Mouse (Mus musculus) natural killer cell, adult 2 months (primary cell): ENCODE results near the gene Coro1b.
A peak's percentile ranks its signal among the peaks of the same experiment; 100 is the strongest.

Experiments
- DNase-seq, 2 experiments: peaks; one replicate each; pipeline ENCODE4 v3.0.0; 2022; ENCODE audit warnings: low spot score in 2 of 2

Gene Coro1b

GRCm38 (mm10) chr19:4159049-4159448, 10.6 kb downstream of the Coro1b start:
- no peak for DNase-seq

DNA sequence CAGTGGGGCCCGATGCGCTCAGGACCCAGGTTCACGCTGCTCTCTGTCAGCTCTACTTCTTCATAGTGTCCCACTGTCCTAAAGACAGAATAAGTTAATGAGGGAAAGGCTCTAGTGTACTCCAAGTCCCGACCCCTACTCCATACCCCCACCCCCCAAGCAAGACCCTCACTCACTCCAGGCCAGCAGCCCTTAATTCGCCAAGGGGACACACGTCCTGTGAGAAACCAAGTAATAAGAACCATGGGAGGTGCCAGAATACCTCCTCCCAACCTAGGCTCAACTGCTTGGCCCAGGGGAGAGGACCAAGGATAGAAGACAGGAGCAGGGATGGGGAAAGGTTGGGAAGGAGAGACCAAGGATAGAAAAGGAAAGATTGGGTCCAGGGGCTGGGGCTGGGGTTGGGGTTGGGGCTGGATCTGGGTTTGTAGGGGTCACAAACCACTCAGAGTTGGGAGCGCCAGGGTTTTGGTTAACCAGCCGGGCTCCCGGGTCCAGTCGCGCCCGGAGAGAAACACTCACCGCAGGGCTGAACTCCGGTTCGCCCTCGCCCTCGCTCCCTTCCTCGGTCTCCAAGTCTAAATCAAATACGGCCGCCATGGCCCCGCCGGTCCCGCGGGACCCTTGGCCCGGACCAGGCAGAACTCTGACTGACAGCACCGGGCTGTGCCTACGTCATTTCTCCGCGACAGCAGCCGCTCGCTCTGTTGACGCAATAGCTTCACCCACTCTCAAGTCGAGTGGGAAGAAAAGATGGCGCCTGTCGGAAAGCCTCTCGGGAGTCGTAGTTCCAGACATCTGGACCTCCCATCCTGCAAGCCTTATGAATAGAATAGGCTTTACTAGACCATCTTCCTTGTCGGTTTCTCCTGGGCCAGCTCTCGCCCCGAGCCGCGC, 14.5 kb downstream of the Coro1b start, which contains the start of gene Rps6kb2:
Rps6kb2 (minus strand) TSS at position 709 of the 897 bp plus-strand sequence.
- peak; percentile 90 to 94 for DNase-seq

- DNase-seq: no peak
Measured at GRCm38 (mm10) chr19:4163543-4163887, 15.1 kb downstream of the Coro1b start.

DNA sequence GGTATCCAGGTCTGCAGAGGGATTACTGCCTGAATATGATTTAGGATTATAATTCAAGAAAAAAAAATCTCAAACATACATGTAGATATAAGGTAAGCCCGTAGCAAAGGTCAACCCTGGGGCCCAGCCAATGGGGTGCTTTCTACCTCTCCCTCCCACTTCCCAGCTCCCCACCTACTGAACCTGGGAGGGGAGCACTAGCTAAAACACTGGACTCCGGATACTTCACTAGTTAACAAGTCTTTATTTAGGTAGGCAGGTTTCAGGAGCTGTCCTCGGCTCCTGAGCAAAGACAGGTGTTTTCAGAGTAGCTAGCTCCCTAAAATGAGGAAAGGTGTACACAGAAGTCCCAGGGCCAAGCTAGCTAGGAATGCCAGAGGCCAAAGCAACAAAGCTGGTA, 15.7 kb downstream of the Coro1b start:
- DNase-seq: no peak

GRCm38 (mm10) chr19:4164721-4165120, 16.3 kb downstream of the Coro1b start:
- DNase-seq: no peak

- no peak for DNase-seq
Measured at GRCm38 (mm10) chr19:4166678-4167476, 18.5 kb downstream of the Coro1b start.

GRCm38 (mm10) chr19:4169378-4169784, 21.0 kb downstream of the Coro1b start:
- peak; percentile 99 for DNase-seq

DNA sequence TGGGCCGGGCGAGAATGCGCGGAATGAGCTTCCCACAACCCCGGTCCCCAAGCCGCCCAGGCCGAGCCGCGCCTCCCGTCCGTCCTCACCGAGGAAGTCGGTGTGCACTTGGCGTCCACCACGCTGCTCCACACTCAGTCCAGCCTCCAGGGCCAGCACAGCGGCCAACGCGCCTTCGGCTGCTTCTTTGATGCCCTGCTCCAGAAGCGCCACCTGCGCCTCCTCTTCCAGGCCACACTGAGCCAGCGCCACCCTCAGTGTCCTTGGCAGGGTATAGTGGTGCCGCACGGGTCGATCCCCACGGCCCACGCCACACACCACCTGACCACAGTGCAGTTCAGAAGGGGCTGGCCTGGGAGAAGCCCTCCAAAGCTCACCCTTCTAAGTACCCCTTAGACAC, 21.4 kb downstream of the Coro1b start:
- no peak for DNase-seq

GRCm38 (mm10) chr19:4170723-4171392, 22.4 kb downstream of the Coro1b start:
- DNase-seq: no peak

GRCm38 (mm10) chr19:4171393-4172290, 23.2 kb downstream of the Coro1b start:
- no peak for DNase-seq

- DNase-seq: no peak
Measured at GRCm38 (mm10) chr19:4172925-4173324, 24.5 kb downstream of the Coro1b start.

DNA sequence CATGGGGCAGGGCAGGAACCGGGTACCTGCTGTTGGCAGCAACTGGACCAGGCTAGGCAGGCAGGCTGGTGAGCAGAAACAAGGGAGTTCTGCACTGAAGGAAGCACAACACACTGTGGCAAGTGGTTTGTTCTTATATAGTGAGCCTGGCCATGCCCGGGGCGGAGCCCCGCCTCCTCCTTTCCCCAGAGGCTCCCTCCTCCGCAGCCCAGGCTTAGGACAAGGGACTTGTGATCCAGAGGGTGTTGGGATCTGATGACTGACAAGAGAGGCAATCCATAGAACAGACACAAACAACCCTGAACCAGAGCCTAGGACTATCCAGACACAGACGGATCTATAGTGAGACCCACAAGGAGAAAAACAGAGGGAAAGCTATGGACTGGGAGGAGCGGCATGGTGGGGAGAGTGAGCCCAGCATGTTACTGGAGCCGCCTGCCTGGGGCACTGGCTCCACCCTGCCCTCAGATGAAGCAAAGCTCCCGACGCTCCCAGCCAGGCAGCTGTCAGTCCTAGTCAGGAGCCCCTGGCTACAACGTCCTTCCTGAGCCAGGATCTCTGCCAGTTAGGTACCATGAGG, 27.0 kb downstream of the Coro1b start, which contains the start of gene Carns1:
Carns1 (minus strand) TSS at position 112 of the 580 bp plus-strand sequence.
- no peak for DNase-seq

- no peak for DNase-seq
Measured at GRCm38 (mm10) chr19:4180411-4180810, 32.0 kb downstream of the Coro1b start.

DNA sequence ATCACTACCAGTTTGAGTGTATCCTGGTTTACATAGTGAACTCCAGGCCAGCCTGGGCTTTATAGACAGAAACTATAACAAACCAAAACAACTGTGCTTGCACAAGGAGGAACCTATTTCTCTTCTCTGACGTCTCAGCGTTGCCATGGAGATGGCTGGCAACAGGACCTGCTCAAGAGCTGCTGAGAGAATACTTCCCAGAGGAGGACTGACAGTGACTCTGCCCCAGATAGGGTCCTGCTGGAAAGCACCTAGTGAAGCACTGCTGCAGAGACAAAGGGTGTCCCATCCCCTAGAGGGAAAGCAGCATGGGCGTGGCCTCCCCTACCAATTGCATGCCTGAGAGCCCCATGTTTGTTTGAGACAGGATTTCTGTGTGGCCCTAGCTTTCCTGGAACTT, 33.5 kb downstream of the Coro1b start:
- peak; percentile 55 to 81 for DNase-seq

DNA sequence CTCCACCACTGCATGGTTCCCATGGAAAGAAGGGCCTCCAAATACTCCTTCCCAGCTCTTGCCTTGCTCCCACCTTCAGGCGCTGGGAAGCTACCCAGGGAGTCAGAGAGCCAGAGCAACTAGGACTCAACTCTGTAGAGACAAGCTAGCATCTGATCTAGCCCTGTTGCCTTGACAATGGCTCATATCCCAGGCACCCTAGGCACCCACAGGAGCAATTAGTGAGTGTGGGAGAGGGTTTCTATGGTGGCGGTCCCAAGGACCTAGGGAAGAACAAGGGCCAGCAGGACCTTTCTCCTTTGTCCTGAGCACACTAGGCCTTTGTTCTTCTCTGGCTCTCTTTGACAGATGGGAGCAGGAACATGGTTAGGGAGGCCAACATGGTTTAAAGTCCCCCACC, 35.3 kb downstream of the Coro1b start:
- DNase-seq: no peak

DNA sequence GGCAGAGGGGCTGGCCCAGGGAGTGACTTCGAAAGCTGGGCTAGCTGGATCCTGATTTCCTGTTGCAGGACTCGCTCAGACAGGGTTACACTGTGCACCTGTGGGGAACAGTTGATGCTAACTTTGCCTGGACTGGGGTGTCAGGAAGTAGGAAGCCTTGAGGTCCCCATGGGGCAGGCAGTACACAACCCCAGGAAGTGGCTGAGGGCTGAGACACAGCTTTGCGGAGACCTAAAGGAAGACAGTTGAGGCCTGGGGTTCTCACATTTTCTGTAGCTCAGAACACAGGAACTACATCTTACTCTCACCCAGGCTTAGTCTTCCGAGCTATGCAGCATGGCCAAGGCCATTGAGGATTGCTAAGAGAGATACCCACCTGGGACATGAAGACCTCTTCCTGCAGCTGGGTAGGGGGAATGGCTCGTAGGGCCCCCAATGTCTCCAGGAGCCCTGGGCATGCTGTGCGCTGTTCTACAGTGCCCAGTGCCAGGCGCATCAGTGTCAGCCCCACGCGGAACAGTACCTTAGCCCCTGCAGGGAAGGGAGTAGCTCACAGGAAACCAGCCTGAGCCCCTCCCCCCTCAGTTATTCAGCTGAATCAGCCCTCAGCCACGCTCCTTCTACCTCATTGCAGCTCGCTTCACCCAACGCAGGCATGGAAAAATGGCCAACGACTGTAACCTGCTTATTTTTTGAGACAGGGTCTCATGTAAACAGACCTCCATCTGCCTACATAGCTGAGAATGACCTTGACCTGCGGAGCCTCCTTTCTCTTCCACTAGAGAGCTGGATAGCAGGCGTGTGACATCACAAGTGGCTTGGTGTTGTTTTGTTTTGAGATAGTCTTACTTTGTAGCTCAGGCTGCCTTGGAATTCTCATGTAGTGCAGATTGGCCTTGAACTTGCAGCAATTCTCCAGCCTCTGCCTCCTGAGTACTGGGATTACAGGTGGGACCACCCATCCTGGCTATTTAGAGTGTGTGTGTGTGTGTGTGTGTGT, 36.9 kb downstream of the Coro1b start:
- peak; percentile 77 for DNase-seq

GRCm38 (mm10) chr19:4187303-4187702, 38.9 kb downstream of the Coro1b start:
- DNase-seq: no peak

- no peak for DNase-seq
Measured at GRCm38 (mm10) chr19:4189051-4189620, 40.7 kb downstream of the Coro1b start.

- peak; percentile 79 to 87 for DNase-seq
Measured at GRCm38 (mm10) chr19:4190831-4191334, 42.5 kb downstream of the Coro1b start, which contains the start of gene Tbc1d10c. TSS of gene Tbc1d10c (minus strand) at chr19:4191284.
